Mouse (Mus musculus): Measurements from ENCODE around the gene Olfr523. TPM values are rescaled to one million over a fixed set of nuclear protein-coding genes. Genes with fewer than 3 reads are reported as not detected.

Gene Olfr523
- polyA plus RNA-seq, 1 experiment from 2014 or later: not detected

GRCm38 (mm10) chr7:140190435-140190834, 17.4 kb downstream of the Olfr523 start:
- Histone ChIP-seq H3K9ac (no peak overlapping the region), H3K4me2 (replicated peaks) (no peak overlapping the region), H3K4me1 (replicated peaks; ENCODE audit: control insufficient read depth, insufficient read depth, low read length) (no peaks in the 10 kb centered on the region), H3K9me3 (ENCODE audit: control insufficient read depth, low read length) (no peaks in the 10 kb centered on the region), H3K27me3 (ENCODE audit: control insufficient read depth, insufficient read depth, low read length) (no peaks in the 10 kb centered on the region), H3K27ac (no peak overlapping the region), H3K36me3 (replicated peaks; ENCODE audit: control insufficient read depth, insufficient read depth) (no peaks in the 10 kb centered on the region), H3K4me3 (replicated peaks; ENCODE audit: low read length) (no peak overlapping the region)
- DNase-seq (ENCODE audit: low spot score) (no peak), ATAC-seq (ENCODE audit: low FRiP score) (no peak)
- WGBS: 87% methylated on average over 1 of the region's 1 CpGs

GRCm38 (mm10) chr7:140192445-140192844, 19.4 kb downstream of the Olfr523 start:
- DNase-seq (ENCODE audit: low spot score) (no peak), ATAC-seq (ENCODE audit: low FRiP score) (no peak)
- Histone ChIP-seq H3K4me2 (replicated peaks) (no peak overlapping the region), H3K36me3 (replicated peaks; ENCODE audit: control insufficient read depth, insufficient read depth) (no peaks in the 10 kb centered on the region), H3K9ac (no peak overlapping the region), H3K4me1 (replicated peaks; ENCODE audit: control insufficient read depth, insufficient read depth, low read length) (no peaks in the 10 kb centered on the region), H3K27ac (no peak overlapping the region), H3K9me3 (ENCODE audit: control insufficient read depth, low read length) (no peaks in the 10 kb centered on the region), H3K27me3 (ENCODE audit: control insufficient read depth, insufficient read depth, low read length) (no peaks in the 10 kb centered on the region), H3K4me3 (replicated peaks; ENCODE audit: low read length) (no peak overlapping the region)
- WGBS: 50% methylated on average over 2 of the region's 2 CpGs

- no peak overlapping the region for H3K9ac ChIP-seq
- ATAC-seq (ENCODE audit: low FRiP score): no peak
- no peak overlapping the region for H3K4me3 ChIP-seq (replicated peaks; ENCODE audit: low read length)
- no peaks in the 10 kb centered on the region for H3K27me3 ChIP-seq (ENCODE audit: control insufficient read depth, insufficient read depth, low read length)
- H3K4me2 ChIP-seq (replicated peaks): no peak overlapping the region
- H3K36me3 ChIP-seq (replicated peaks; ENCODE audit: control insufficient read depth, insufficient read depth): no peaks in the 10 kb centered on the region
- DNase-seq (ENCODE audit: low spot score): no peak
- 93% methylated on average over 2 of the region's 2 CpGs for WGBS
- H3K27ac ChIP-seq: no peak overlapping the region
- no peaks in the 10 kb centered on the region for H3K4me1 ChIP-seq (replicated peaks; ENCODE audit: control insufficient read depth, insufficient read depth, low read length)
- H3K9me3 ChIP-seq (ENCODE audit: control insufficient read depth, low read length): no peaks in the 10 kb centered on the region
Observed at GRCm38 (mm10) chr7:140192851-140193250, 19.8 kb downstream of the Olfr523 start.

GRCm38 (mm10) chr7:140194031-140194430, 21.0 kb downstream of the Olfr523 start:
- no peaks in the 10 kb centered on the region for H3K4me1 ChIP-seq (replicated peaks; ENCODE audit: control insufficient read depth, insufficient read depth, low read length)
- no peak for DNase-seq (ENCODE audit: low spot score)
- ATAC-seq (ENCODE audit: low FRiP score): no peak
- no peaks in the 10 kb centered on the region for H3K27me3 ChIP-seq (ENCODE audit: control insufficient read depth, insufficient read depth, low read length)
- H3K9me3 ChIP-seq (ENCODE audit: control insufficient read depth, low read length): no peaks in the 10 kb centered on the region
- no peak overlapping the region for H3K27ac ChIP-seq
- WGBS: 90% methylated on average over 4 of the region's 4 CpGs
- H3K4me3 ChIP-seq (replicated peaks; ENCODE audit: low read length): no peak overlapping the region
- no peak overlapping the region for H3K9ac ChIP-seq
- no peaks in the 10 kb centered on the region for H3K36me3 ChIP-seq (replicated peaks; ENCODE audit: control insufficient read depth, insufficient read depth)
- no peak overlapping the region for H3K4me2 ChIP-seq (replicated peaks)

- DNase-seq (ENCODE audit: low spot score) (no peak), ATAC-seq (ENCODE audit: low FRiP score) (no peak)
- Histone ChIP-seq H3K9me3 (ENCODE audit: control insufficient read depth, low read length) (no peaks in the 10 kb centered on the region), H3K36me3 (replicated peaks; ENCODE audit: control insufficient read depth, insufficient read depth) (no peaks in the 10 kb centered on the region), H3K27me3 (ENCODE audit: control insufficient read depth, insufficient read depth, low read length) (no peaks in the 10 kb centered on the region), H3K4me3 (replicated peaks; ENCODE audit: low read length) (no peak overlapping the region), H3K4me1 (replicated peaks; ENCODE audit: control insufficient read depth, insufficient read depth, low read length) (no peaks in the 10 kb centered on the region), H3K9ac (no peak overlapping the region), H3K27ac (no peak overlapping the region), H3K4me2 (replicated peaks) (no peak overlapping the region)
- 80% methylated on average over 8 of the region's 8 CpGs for WGBS
Observed at GRCm38 (mm10) chr7:140196002-140196401, 23.0 kb downstream of the Olfr523 start.

- Histone ChIP-seq H3K4me3 (replicated peaks; ENCODE audit: low read length) (no peak overlapping the region), H3K9ac (no peak overlapping the region), H3K27ac (no peak overlapping the region), H3K4me1 (replicated peaks; ENCODE audit: control insufficient read depth, insufficient read depth, low read length) (no peaks in the 10 kb centered on the region), H3K9me3 (ENCODE audit: control insufficient read depth, low read length) (no peaks in the 10 kb centered on the region), H3K27me3 (ENCODE audit: control insufficient read depth, insufficient read depth, low read length) (no peaks in the 10 kb centered on the region), H3K36me3 (replicated peaks; ENCODE audit: control insufficient read depth, insufficient read depth) (no peaks in the 10 kb centered on the region), H3K4me2 (replicated peaks) (no peak overlapping the region)
- no peak for ATAC-seq (ENCODE audit: low FRiP score)
- no peak for DNase-seq (ENCODE audit: low spot score)
- 86% methylated on average over 4 of the region's 4 CpGs for WGBS
Observed at GRCm38 (mm10) chr7:140201090-140201489, 28.1 kb downstream of the Olfr523 start.

GRCm38 (mm10) chr7:140205864-140206263, 32.8 kb downstream of the Olfr523 start, which contains the start of gene Olfr524:
Gene Olfr524 (minus strand): TSS chr7:140205964.
- H3K27ac ChIP-seq: no peak within 1 kb of the TSS
- H3K36me3 ChIP-seq (replicated peaks; ENCODE audit: control insufficient read depth, insufficient read depth): no peaks in the 10 kb centered on the region
- no peaks in the 10 kb centered on the region for H3K4me1 ChIP-seq (replicated peaks; ENCODE audit: control insufficient read depth, insufficient read depth, low read length)
- H3K4me2 ChIP-seq (replicated peaks): no peak within 1 kb of the TSS
- H3K4me3 ChIP-seq (replicated peaks; ENCODE audit: low read length): no peak within 1 kb of the TSS
- ATAC-seq (ENCODE audit: low FRiP score) (no peak), DNase-seq (ENCODE audit: low spot score) (no peak)
- no peaks in the 10 kb centered on the region for H3K27me3 ChIP-seq (ENCODE audit: control insufficient read depth, insufficient read depth, low read length)
- H3K9ac ChIP-seq: no peak within 1 kb of the TSS
- H3K9me3 ChIP-seq (ENCODE audit: control insufficient read depth, low read length): no peaks in the 10 kb centered on the region

GRCm38 (mm10) chr7:140206904-140207303, 33.9 kb downstream of the Olfr523 start:
- H3K9me3 ChIP-seq (ENCODE audit: control insufficient read depth, low read length): no peaks in the 10 kb centered on the region
- no peaks in the 10 kb centered on the region for H3K27me3 ChIP-seq (ENCODE audit: control insufficient read depth, insufficient read depth, low read length)
- no peak for ATAC-seq (ENCODE audit: low FRiP score)
- no peak overlapping the region for H3K4me3 ChIP-seq (replicated peaks; ENCODE audit: low read length)
- H3K4me2 ChIP-seq (replicated peaks): no peak overlapping the region
- no peak overlapping the region for H3K27ac ChIP-seq
- DNase-seq (ENCODE audit: low spot score): no peak
- 89% methylated on average over 3 of the region's 3 CpGs for WGBS
- no peak overlapping the region for H3K9ac ChIP-seq
- H3K4me1 ChIP-seq (replicated peaks; ENCODE audit: control insufficient read depth, insufficient read depth, low read length): no peaks in the 10 kb centered on the region
- H3K36me3 ChIP-seq (replicated peaks; ENCODE audit: control insufficient read depth, insufficient read depth): no peaks in the 10 kb centered on the region

GRCm38 (mm10) chr7:140208153-140208552, 35.1 kb downstream of the Olfr523 start:
- ATAC-seq (ENCODE audit: low FRiP score): no peak
- DNase-seq (ENCODE audit: low spot score): no peak
- WGBS: 79% methylated on average over 8 of the region's 8 CpGs
- Histone ChIP-seq H3K36me3 (replicated peaks; ENCODE audit: control insufficient read depth, insufficient read depth) (no peaks in the 10 kb centered on the region), H3K27ac (no peak overlapping the region), H3K9me3 (ENCODE audit: control insufficient read depth, low read length) (no peaks in the 10 kb centered on the region), H3K4me2 (replicated peaks) (no peak overlapping the region), H3K9ac (no peak overlapping the region), H3K27me3 (ENCODE audit: control insufficient read depth, insufficient read depth, low read length) (no peaks in the 10 kb centered on the region), H3K4me1 (replicated peaks; ENCODE audit: control insufficient read depth, insufficient read depth, low read length) (no peaks in the 10 kb centered on the region), H3K4me3 (replicated peaks; ENCODE audit: low read length) (no peak overlapping the region)

GRCm38 (mm10) chr7:140208677-140209076, 35.7 kb downstream of the Olfr523 start:
- Histone ChIP-seq H3K36me3 (replicated peaks; ENCODE audit: control insufficient read depth, insufficient read depth) (no peaks in the 10 kb centered on the region), H3K4me1 (replicated peaks; ENCODE audit: control insufficient read depth, insufficient read depth, low read length) (no peaks in the 10 kb centered on the region), H3K9me3 (ENCODE audit: control insufficient read depth, low read length) (no peaks in the 10 kb centered on the region), H3K27me3 (ENCODE audit: control insufficient read depth, insufficient read depth, low read length) (no peaks in the 10 kb centered on the region), H3K4me3 (replicated peaks; ENCODE audit: low read length) (no peak overlapping the region), H3K27ac (no peak overlapping the region), H3K9ac (no peak overlapping the region), H3K4me2 (replicated peaks) (no peak overlapping the region)
- WGBS: 90% methylated on average over 3 of the region's 3 CpGs
- DNase-seq (ENCODE audit: low spot score) (no peak), ATAC-seq (ENCODE audit: low FRiP score) (no peak)

Measured in hindbrain, embryonic 14.5 days (tissue).